8 mouse cellular contexts compared by ENCODE assay signal in the genomic region with DNA sequence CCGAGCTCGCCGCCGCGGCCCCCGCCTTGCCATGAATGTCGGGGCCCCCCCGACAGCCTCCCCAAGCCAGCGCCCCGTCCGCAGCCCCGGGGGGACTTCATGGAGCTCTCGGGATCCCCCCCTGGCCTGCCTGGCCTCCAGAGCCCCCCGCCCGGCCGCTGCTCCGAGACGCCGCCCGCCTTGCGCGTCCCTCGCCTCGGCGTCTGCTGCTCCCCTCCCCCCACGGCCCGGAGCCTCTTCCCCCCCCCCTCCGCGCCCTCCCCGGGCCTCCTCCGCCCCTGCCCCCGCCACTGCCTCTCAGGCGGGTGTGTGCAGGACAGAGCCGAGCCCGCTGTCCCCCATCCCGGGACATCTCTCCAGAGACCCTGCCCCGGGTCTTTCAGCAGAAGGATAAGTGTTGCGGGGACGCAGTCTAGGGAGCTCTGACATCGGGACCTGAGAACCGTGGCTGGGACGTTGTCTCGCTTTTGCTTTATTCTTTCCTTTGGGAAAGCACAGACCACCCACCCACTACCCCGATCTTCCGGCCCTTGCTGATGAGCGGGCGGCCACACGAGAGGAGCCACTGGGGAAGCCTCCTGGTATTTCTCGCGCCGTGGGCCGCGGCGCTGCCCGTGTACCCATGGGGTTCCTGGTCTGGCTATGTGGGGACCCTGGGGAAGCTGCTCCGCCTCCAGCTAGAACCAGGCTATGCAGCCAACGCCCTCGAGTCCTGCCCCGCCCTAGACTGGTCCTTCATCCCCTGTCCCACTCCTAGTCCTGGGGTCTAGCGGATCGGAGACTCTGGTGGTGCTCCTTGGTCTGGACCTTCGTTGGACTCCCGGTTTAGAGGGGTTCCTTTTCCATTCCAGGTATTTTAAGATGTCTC. TPM values are rescaled to one million over a fixed set of nuclear protein-coding genes. Genes with fewer than 3 reads are reported as not detected.
DNase-seq lines count a peak whose midpoint lies in the region; ATAC-seq and TF ChIP-seq lines count a peak whose summit lies in the region.

No protein-coding gene starts in this region.

- H3K36me3 ChIP-seq in heart, adult 2 months (ENCODE audit: control insufficient read depth, insufficient read depth, low read length), result no peaks in the 10 kb centered on the region
- H3K36me3 ChIP-seq in hindbrain, embryonic 13.5 days, result no peaks in the 10 kb centered on the region
- H3K36me3 ChIP-seq in liver, adult 2 months (ENCODE audit: control insufficient read depth, insufficient read depth, low read length), result no peaks in the 10 kb centered on the region

- no peak for TF ChIP-seq EP300 in heart, adult 2 months (IDR thresholded peaks at IDR 0.05; ENCODE audit: insufficient read depth, low read depth, low read length)

- DNase-seq in heart, adult 2 months, result peak; percentile 53 to 66
- no peak for DNase-seq in heart, adult 9 months (ENCODE audit: low spot score in 2 of 2)
- DNase-seq in embryo, embryonic 9.5 days (ENCODE audit: extremely low spot score), result peak; percentile 73
- no peak for DNase-seq in liver, adult 2 months (ENCODE audit: extremely low read depth, low read depth, low spot score)
- peak; percentile 59 for DNase-seq in retina, embryonic 14.5 days (ENCODE audit: low spot score)
- no peak for DNase-seq in left cerebral cortex, adult 8-10 months (ENCODE audit: low spot score in 2 of 2)
- no peak for DNase-seq in layer of hippocampus, postnatal 14 days (ENCODE audit: low spot score in 2 of 2)

- no peaks in the 10 kb centered on the region for H3K9me3 ChIP-seq in hindbrain, embryonic 13.5 days

- no peaks in the 10 kb centered on the region for H3K4me1 ChIP-seq in heart, adult 2 months (ENCODE audit: control insufficient read depth, insufficient read depth, low read length)
- H3K4me1 ChIP-seq in hindbrain, embryonic 13.5 days (replicated peaks), result peaks cover 32% of the 10 kb centered on the region
- no peaks in the 10 kb centered on the region for H3K4me1 ChIP-seq in liver, adult 2 months (ENCODE audit: control insufficient read depth, insufficient read depth, low read length)

- no peaks in the 10 kb centered on the region for H3K79me2 ChIP-seq in heart, adult 2 months (replicated peaks; ENCODE audit: control insufficient read depth, insufficient read depth, low read length)
- no peaks in the 10 kb centered on the region for H3K79me2 ChIP-seq in liver, adult 2 months (ENCODE audit: control insufficient read depth, insufficient read depth, low read length)

- 14% methylated on average over 57 of the region's 63 CpGs for WGBS in heart, adult 2 months
- WGBS in hindbrain, embryonic 13.5 days, result 4% methylated on average over 54 of the region's 63 CpGs
- WGBS in liver, adult 2 months, result 11% methylated on average over 55 of the region's 63 CpGs

- ATAC-seq in hindbrain, embryonic 13.5 days (ENCODE audit: low FRiP score), result peak; percentile 23; the same call in 1 of the 2 replicates

- intact Hi-C loops in heart, adult 2 months (cut with DNase I), result no loop called here

- peaks cover 3% of the 10 kb centered on the region; the same call in 1 of the 2 replicates for H3K27me3 ChIP-seq in heart, adult 2 months (ENCODE audit: control insufficient read depth, insufficient read depth, low read length)
- peaks cover 57% of the 10 kb centered on the region for H3K27me3 ChIP-seq in hindbrain, embryonic 13.5 days
- H3K27me3 ChIP-seq in liver, adult 2 months (ENCODE audit: control insufficient read depth, insufficient read depth, low read length), result peaks cover 14% of the 10 kb centered on the region

- peak overlapping the region; percentile 93 for H3K4me2 ChIP-seq in hindbrain, embryonic 13.5 days

- TF ChIP-seq POLR2A in heart, adult 2 months (IDR thresholded peaks at IDR 0.05; ENCODE audit: insufficient read depth, low read depth, low read length), result no peak
- TF ChIP-seq POLR2A in liver, adult 2 months (IDR thresholded peaks at IDR 0.05; ENCODE audit: extremely low read depth, insufficient read depth, low read length), result no peak

- peak overlapping the region; percentile 61 for H3K4me3 ChIP-seq in heart, adult 2 months
- H3K4me3 ChIP-seq in hindbrain, embryonic 13.5 days, result peak overlapping the region; percentile 68
- peak overlapping the region; percentile 22 for H3K4me3 ChIP-seq in liver, adult 2 months (ENCODE audit: insufficient read depth, low read depth, low read length)

- H3K27ac ChIP-seq in heart, adult 2 months, result peak overlapping the region; percentile 55
- peak overlapping the region; percentile 4; the same call in 1 of the 2 replicates for H3K27ac ChIP-seq in hindbrain, embryonic 13.5 days
- H3K27ac ChIP-seq in liver, adult 2 months (replicated peaks; ENCODE audit: insufficient read depth, low read depth, low read length), result peak overlapping the region; percentile 18; the same call in 1 of the 2 replicates

- H3K9ac ChIP-seq in heart, adult 2 months (ENCODE audit: low read depth, low read length), result peak overlapping the region; percentile 70; the same call in 1 of the 2 replicates
- H3K9ac ChIP-seq in hindbrain, embryonic 13.5 days, result peak overlapping the region; percentile 80
- peak overlapping the region; percentile 50 for H3K9ac ChIP-seq in liver, adult 2 months (ENCODE audit: low read depth, low read length)

- no peak for TF ChIP-seq CTCF in heart, adult 2 months (IDR thresholded peaks at IDR 0.05)
- no peak for TF ChIP-seq CTCF in liver, adult 2 months (IDR thresholded peaks at IDR 0.05; ENCODE audit: low read depth, low read length)

RNA-seq across cellular contexts. Expression of gene Myl3, which starts 2.0 kb away (rescaled TPM):
- over 10,000 TPM in 1 of 2 experiments, 1,000 to 10,000 TPM in 1; 9,326 to 11,139 TPM for total RNA-seq in heart, adult 2 months (2021)
- polyA plus RNA-seq in heart, adult 2 months (2012; rRNA removed), result 9,227 and 12,279 TPM in 2 replicates
- polyA plus RNA-seq in hindbrain, embryonic 13.5 days (2015; fragmentation: Nextera tagmentation; extraction: Ambion mirVana), result 1.4 and 3.8 TPM in 2 replicates
- 0.55 and 0.94 TPM in 2 replicates for total RNA-seq in liver, adult 2 months (2014; rRNA removed)
- polyA plus RNA-seq in liver, adult 2 months (2012; rRNA removed), result 0.25 TPM in 1 of 2 replicates, not detected in the other
- total RNA-seq in left cerebral cortex, adult 8-10 months (2022), result 1 to 10 TPM in 3 of 4 experiments, not detected in 1; 2.4 to 3.2 (median 2.6) TPM
- not detected for total RNA-seq in layer of hippocampus, postnatal 14 days (2021)

RNA-seq across cellular contexts. Expression of gene Pth1r, which starts 3.3 kb away (rescaled TPM):
- total RNA-seq in heart, adult 2 months (2021), result 1 to 10 TPM; 6.0 to 7.0 TPM
- 10.3 and 12.6 TPM in 2 replicates for polyA plus RNA-seq in heart, adult 2 months (2012; rRNA removed)
- 13.7 and 13.8 TPM in 2 replicates for polyA plus RNA-seq in hindbrain, embryonic 13.5 days (2015; fragmentation: Nextera tagmentation; extraction: Ambion mirVana)
- 7.4 and 11.0 TPM in 2 replicates for total RNA-seq in liver, adult 2 months (2014; rRNA removed)
- polyA plus RNA-seq in liver, adult 2 months (2012; rRNA removed), result 24.4 and 28.1 TPM in 2 replicates
- total RNA-seq in left cerebral cortex, adult 8-10 months (2022), result 1 to 10 TPM; 8.4 to 8.7 (median 8.6) TPM
- total RNA-seq in layer of hippocampus, postnatal 14 days (2021), result 1 to 10 TPM; 5.6 to 6.5 TPM

RNA-seq across cellular contexts. Expression of gene Prss42, which starts 54.3 kb away (rescaled TPM):
- total RNA-seq in heart, adult 2 months (2021), result not detected
- not detected in 2 replicates for polyA plus RNA-seq in heart, adult 2 months (2012; rRNA removed)
- polyA plus RNA-seq in hindbrain, embryonic 13.5 days (2015; fragmentation: Nextera tagmentation; extraction: Ambion mirVana), result not detected in 2 replicates
- not detected in 2 replicates for total RNA-seq in liver, adult 2 months (2014; rRNA removed)
- polyA plus RNA-seq in liver, adult 2 months (2012; rRNA removed), result not detected in 2 replicates
- total RNA-seq in left cerebral cortex, adult 8-10 months (2022), result not detected
- not detected for total RNA-seq in layer of hippocampus, postnatal 14 days (2021)

Comparison
In these comparisons a context has a peak if more than half of its experiments do, and no peak if none do; other contexts are left out.
1. DNase-seq: peak in heart, adult 2 months (2 of 2), embryo, embryonic 9.5 days (single experiment) and retina, embryonic 14.5 days (single experiment); none in heart, adult 9 months (0 of 2), liver, adult 2 months (single experiment), left cerebral cortex, adult 8-10 months (0 of 2) and layer of hippocampus, postnatal 14 days (0 of 2).
2. H3K27ac ChIP-seq: peak in every context shown above with its lines; median percentile 55 in heart, adult 2 months; 18 in liver, adult 2 months; 4 in hindbrain, embryonic 13.5 days.
3. RNA of gene Myl3, which starts 2.0 kb away (total RNA-seq): 9,326 to 11,139 TPM in heart, adult 2 months; 2.4 to 3.2 TPM in left cerebral cortex, adult 8-10 months, 0.55 to 0.94 TPM in liver, adult 2 months and not detected in layer of hippocampus, postnatal 14 days; every median in the first group is over 1,000 times any median in the second.
4. Peak in every context shown above with its lines, with median percentiles within 50 percentile points of each other: H3K4me3 ChIP-seq and H3K9ac ChIP-seq.